Mouse (Mus musculus) myocyte (in vitro differentiated cells): ENCODE data around the gene 4933425L06Rik. TPM values are rescaled to one million over a fixed set of nuclear protein-coding genes. Genes with fewer than 3 reads are reported as not detected.

Experiments used
- H3K27me3 ChIP-seq: one replicate; pipeline ENCODE4 v1.6.1; 2011; ENCODE audit not compliant: control insufficient read depth, insufficient read depth, insufficient read length
- H3K36me3 ChIP-seq: one replicate; pipeline ENCODE4 v1.6.1; 2011; ENCODE audit not compliant: control insufficient read depth, insufficient read depth
- H3K4me2 ChIP-seq: one replicate; pipeline ENCODE4 v1.6.1; 2011; ENCODE audit warnings: low read depth, control low read depth
- H3K4me3 ChIP-seq: one replicate; pipeline ENCODE4 v1.5.1; 2011; ENCODE audit warnings: mild to moderate bottlenecking, control low read depth, moderate library complexity
- H3K79me2 ChIP-seq: one replicate; pipeline ENCODE4 v1.6.1; 2011; ENCODE audit not compliant: control insufficient read depth, insufficient read depth
- H3ac ChIP-seq: one replicate; pipeline ENCODE4 v1.6.1; 2011; ENCODE audit not compliant: control insufficient read depth, insufficient read length
- CEBPB ChIP-seq: IDR thresholded peaks from 2 replicates; pipeline ENCODE4 v1.6.1; 2011; ENCODE audit warnings: mild to moderate bottlenecking, moderate library complexity; ENCODE audit not compliant: poor library complexity, insufficient read depth, severe bottlenecking
- E2F4 ChIP-seq: IDR thresholded peaks from one replicate; pipeline ENCODE4 v1.6.1; 2011; ENCODE audit warnings: mild to moderate bottlenecking, control low read depth, moderate library complexity; ENCODE audit not compliant: insufficient read depth
- MAX ChIP-seq: IDR thresholded peaks from one replicate; pipeline ENCODE4 v1.6.1; 2011; ENCODE audit warnings: low read depth, mild to moderate bottlenecking, control low read depth
- MYOD1 ChIP-seq, 3 experiments: IDR thresholded peaks; one replicate each; pipeline ENCODE4 v1.6.1; 2011; ENCODE audit warnings: control low read depth in 2 of 3, low read depth in 2 of 3, mild to moderate bottlenecking in 2 of 3, moderate library complexity in 1 of 3; ENCODE audit not compliant: insufficient read length in 2 of 3, control insufficient read depth in 1 of 3
- MYOG ChIP-seq, 3 experiments: IDR thresholded peaks; one replicate each; pipeline ENCODE4 v1.6.1; 2011; ENCODE audit warnings: control low read depth in 2 of 3, low read depth in 2 of 3, mild to moderate bottlenecking in 2 of 3; ENCODE audit not compliant: insufficient read length in 2 of 3, control insufficient read depth in 1 of 3, insufficient read depth in 1 of 3
- POLR2A ChIP-seq: IDR thresholded peaks from one replicate; pipeline ENCODE4 v1.6.1; 2011; ENCODE audit warnings: low read depth, mild to moderate bottlenecking, control low read depth, moderate library complexity; ENCODE audit not compliant: insufficient read length
- POLR2AphosphoS2 ChIP-seq: IDR thresholded peaks from one replicate; pipeline ENCODE4 v1.6.1; 2011; ENCODE audit warnings: low read depth, control low read depth; ENCODE audit not compliant: insufficient read length
- REST ChIP-seq: IDR thresholded peaks from one replicate; pipeline ENCODE4 v1.6.1; 2011; ENCODE audit warnings: mild to moderate bottlenecking, control low read depth, moderate library complexity; ENCODE audit not compliant: insufficient read depth, insufficient read length
- SRF ChIP-seq: IDR thresholded peaks from one replicate; pipeline ENCODE4 v1.6.1; 2011; ENCODE audit warnings: low read depth; ENCODE audit not compliant: control insufficient read depth, insufficient read length
- TCF12 ChIP-seq: IDR thresholded peaks from one replicate; pipeline ENCODE4 v1.6.1; 2011; ENCODE audit warnings: mild to moderate bottlenecking, control low read depth; ENCODE audit not compliant: poor library complexity, insufficient read depth, severe bottlenecking
- TCF3 ChIP-seq: IDR thresholded peaks from one replicate; pipeline ENCODE4 v1.6.1; 2011; ENCODE audit warnings: low read depth, control low read depth; ENCODE audit not compliant: insufficient read length
- USF1 ChIP-seq: IDR thresholded peaks from one replicate; pipeline ENCODE4 v1.6.1; 2011; ENCODE audit warnings: low read depth, mild to moderate bottlenecking, control low read depth, moderate library complexity
- polyA plus RNA-seq: library from polyadenylated mRNA; unstranded; fragments of >200 nt; fragmentation: generic; extraction: Trizol; gene quantifications from one replicate; pipeline ENCODE4 v1.2.1, GENCODE M21; 2012; ENCODE audit warnings: missing spikeins

Gene 4933425L06Rik
- polyA plus RNA-seq, 1 experiment, result not detected

- H3K4me3 ChIP-seq, result no peak overlapping the region
- H3K36me3 ChIP-seq, result no peaks in the 10 kb centered on the region
- peaks cover 9% of the 10 kb centered on the region for H3K27me3 ChIP-seq
- no peak for TF ChIP-seq SRF
- no peak for TF ChIP-seq USF1
- no peak for TF ChIP-seq CEBPB
- no peak for TF ChIP-seq MAX
- no peak for TF ChIP-seq TCF3
- TF ChIP-seq REST, result no peak
- TF ChIP-seq MYOD1 (IDR thresholded peaks at IDR 0.05; ENCODE audit: control insufficient read depth in 1 of 3, insufficient read length in 2 of 3, low read depth in 2 of 3), result no peak
- TF ChIP-seq POLR2A, result no peak
- TF ChIP-seq E2F4, result no peak
- TF ChIP-seq MYOG (IDR thresholded peaks at IDR 0.05; ENCODE audit: control insufficient read depth in 1 of 3, insufficient read depth in 1 of 3, insufficient read length in 2 of 3, low read depth in 2 of 3), result no peak
- no peak for TF ChIP-seq POLR2AphosphoS2
- no peak for TF ChIP-seq TCF12
- H3K4me2 ChIP-seq, result no peak overlapping the region
- H3K79me2 ChIP-seq, result no peaks in the 10 kb centered on the region
- no peak overlapping the region for H3ac ChIP-seq
Measured at GRCm38 (mm10) chr13:105055374-105055773, 26.5 kb upstream of the 4933425L06Rik start.

- Histone ChIP-seq H3K79me2 (no peaks in the 10 kb centered on the region), H3K4me2 (no peak overlapping the region), H3K27me3 (no peaks in the 10 kb centered on the region), H3ac (no peak overlapping the region), H3K4me3 (no peak overlapping the region), H3K36me3 (no peaks in the 10 kb centered on the region)
- TF ChIP-seq USF1, result no peak
- no peak for TF ChIP-seq TCF12
- TF ChIP-seq POLR2A, result no peak
- TF ChIP-seq MYOD1 (IDR thresholded peaks at IDR 0.05; ENCODE audit: control insufficient read depth in 1 of 3, insufficient read length in 2 of 3, low read depth in 2 of 3), result no peak
- no peak for TF ChIP-seq CEBPB
- no peak for TF ChIP-seq SRF
- no peak for TF ChIP-seq MAX
- TF ChIP-seq MYOG (IDR thresholded peaks at IDR 0.05; ENCODE audit: control insufficient read depth in 1 of 3, insufficient read depth in 1 of 3, insufficient read length in 2 of 3, low read depth in 2 of 3), result no peak
- TF ChIP-seq REST, result no peak
- TF ChIP-seq TCF3, result no peak
- no peak for TF ChIP-seq POLR2AphosphoS2
- no peak for TF ChIP-seq E2F4
Measured at GRCm38 (mm10) chr13:105066119-105066518, 15.8 kb upstream of the 4933425L06Rik start.

GRCm38 (mm10) chr13:105066890-105067845 lies 14.8 kb upstream of the 4933425L06Rik start:
- no peak for TF ChIP-seq POLR2AphosphoS2
- no peak for TF ChIP-seq E2F4
- TF ChIP-seq MYOD1 (IDR thresholded peaks at IDR 0.05; ENCODE audit: control insufficient read depth in 1 of 3, insufficient read length in 2 of 3, low read depth in 2 of 3), result no peak
- TF ChIP-seq REST, result no peak
- no peak for TF ChIP-seq TCF3
- TF ChIP-seq CEBPB, result no peak
- no peak for TF ChIP-seq TCF12
- no peak for TF ChIP-seq SRF
- no peak for TF ChIP-seq MYOG (IDR thresholded peaks at IDR 0.05; ENCODE audit: control insufficient read depth in 1 of 3, insufficient read depth in 1 of 3, insufficient read length in 2 of 3, low read depth in 2 of 3)
- Histone ChIP-seq H3K4me3 (no peak overlapping the region), H3ac (no peak overlapping the region), H3K36me3 (no peaks in the 10 kb centered on the region), H3K79me2 (no peaks in the 10 kb centered on the region), H3K4me2 (no peak overlapping the region), H3K27me3 (no peaks in the 10 kb centered on the region)

GRCm38 (mm10) chr13:105089276-105089675 lies 7.4 kb downstream of the 4933425L06Rik start:
- TF ChIP-seq TCF12, result no peak
- no peak for TF ChIP-seq REST
- no peak for TF ChIP-seq POLR2AphosphoS2
- no peak for TF ChIP-seq TCF3
- H3K27me3 ChIP-seq, result no peaks in the 10 kb centered on the region
- no peak overlapping the region for H3ac ChIP-seq
- H3K79me2 ChIP-seq, result no peaks in the 10 kb centered on the region
- H3K4me2 ChIP-seq, result no peak overlapping the region
- H3K36me3 ChIP-seq, result no peaks in the 10 kb centered on the region
- no peak overlapping the region for H3K4me3 ChIP-seq

- no peaks in the 10 kb centered on the region for H3K79me2 ChIP-seq
- H3ac ChIP-seq, result no peak overlapping the region
- H3K4me2 ChIP-seq, result no peak overlapping the region
- TF ChIP-seq MYOG (IDR thresholded peaks at IDR 0.05; ENCODE audit: control insufficient read depth in 1 of 3, insufficient read depth in 1 of 3, insufficient read length in 2 of 3, low read depth in 2 of 3), result no peak
- TF ChIP-seq MAX, result no peak
- TF ChIP-seq TCF3, result no peak
- no peak for TF ChIP-seq SRF
- TF ChIP-seq E2F4, result no peak
- no peak for TF ChIP-seq USF1
- no peak for TF ChIP-seq MYOD1 (IDR thresholded peaks at IDR 0.05; ENCODE audit: control insufficient read depth in 1 of 3, insufficient read length in 2 of 3, low read depth in 2 of 3)
- H3K27me3 ChIP-seq, result no peaks in the 10 kb centered on the region
- no peak overlapping the region for H3K4me3 ChIP-seq
- H3K36me3 ChIP-seq, result no peaks in the 10 kb centered on the region
Measured at GRCm38 (mm10) chr13:105096316-105096715, 14.4 kb downstream of the 4933425L06Rik start.
